Mouse (Mus musculus) ES-E14 (cell line): ENCODE data around the gene Ncapg2. TPM values are rescaled to one million over a fixed set of nuclear protein-coding genes. Genes with fewer than 3 reads are reported as not detected.

Experiments
- DNase-seq: peaks from one replicate; pipeline ENCODE4 v3.0.0-alpha.2; 2013; ENCODE audit warnings: low read depth, low spot score
- H3K27ac ChIP-seq: 2 replicates; pipeline ENCODE4 v1.5.1; 2012; ENCODE audit warnings: low read depth, mild to moderate bottlenecking, low read length, moderate library complexity, mixed read lengths; ENCODE audit not compliant: poor library complexity, insufficient read depth, severe bottlenecking
- H3K36me3 ChIP-seq: 2 replicates; pipeline ENCODE4 v1.6.1; 2012; ENCODE audit warnings: mild to moderate bottlenecking, low read length, moderate library complexity, mixed read lengths; ENCODE audit not compliant: control insufficient read depth, poor library complexity, insufficient read depth, severe bottlenecking
- H3K4me1 ChIP-seq, 2 experiments: fragments of 150-350 bp in 1 of 2; sonication (generic) in 1 of 2; 2 replicates each; pipeline ENCODE4 v1.6.1; 2012; ENCODE audit warnings: low read length in 2 of 2, mild to moderate bottlenecking in 1 of 2, mixed read lengths in 1 of 2; ENCODE audit not compliant: control insufficient read depth in 2 of 2, insufficient read depth in 2 of 2, poor library complexity in 1 of 2
- H3K4me3 ChIP-seq, 2 experiments: fragments of 150-350 bp in 1 of 2; sonication (generic) in 1 of 2; 2 replicates each; pipeline ENCODE4 v1.5.1; 2012; ENCODE audit warnings: low read length in 2 of 2, low read depth in 1 of 2, mild to moderate bottlenecking in 1 of 2, mixed read lengths in 1 of 2; ENCODE audit not compliant: insufficient read depth in 1 of 2, poor library complexity in 1 of 2, severe bottlenecking in 1 of 2
- H3K9ac ChIP-seq: 2 replicates; pipeline ENCODE4 v1.6.1; 2012; ENCODE audit warnings: low read depth, mild to moderate bottlenecking, low read length, mixed read lengths; ENCODE audit not compliant: poor library complexity, insufficient read depth, severe bottlenecking
- H3K9me3 ChIP-seq: fragments of 150-350 bp; sonication (generic); 2 replicates; pipeline ENCODE4 v1.6.1; 2012; ENCODE audit warnings: low read depth, mild to moderate bottlenecking, low read length; ENCODE audit not compliant: control insufficient read depth, insufficient read depth
- CHD2 ChIP-seq: IDR thresholded peaks from 2 replicates; pipeline ENCODE4 v1.6.1; 2014; ENCODE audit warnings: mild to moderate bottlenecking, low read depth, low read length, inconsistent platforms
- HCFC1 ChIP-seq: IDR thresholded peaks from 2 replicates; pipeline ENCODE4 v1.6.1; 2012; ENCODE audit warnings: low read length, inconsistent platforms, borderline replicate concordance; ENCODE audit not compliant: insufficient read depth
- MAFK ChIP-seq: IDR thresholded peaks from 2 replicates; pipeline ENCODE4 v1.6.1; 2014; ENCODE audit warnings: mild to moderate bottlenecking, low read depth, low read length, inconsistent platforms; ENCODE audit not compliant: insufficient read depth
- ZC3H11A ChIP-seq: IDR thresholded peaks from 2 replicates; pipeline ENCODE4 v1.6.1; 2012; ENCODE audit warnings: low read depth, mild to moderate bottlenecking, inconsistent platforms, low read length, borderline replicate concordance
- ZNF384 ChIP-seq: IDR thresholded peaks from 2 replicates; pipeline ENCODE4 v1.6.1; 2012; ENCODE audit warnings: low read depth, low read length, inconsistent platforms
- in situ Hi-C, 2 experiments: fragments of 600-800 bp; cut with MboI; formaldehyde crosslinking; loops; one replicate each; pipeline ENCODE4 v1.15.1; 2025; ENCODE audit warnings: low sequenced_read_pairs in 2 of 2, inconsistent platforms in 1 of 2; ENCODE audit not compliant: unreplicated experiment in 2 of 2
- total RNA-seq: library from RNA; depleted of rRNA; stranded (reverse); fragments of 300-350 nt; gene quantifications from 2 replicates; pipeline ENCODE4 v1.2.3, GENCODE M21; 2012

The Ncapg2 gene
- total RNA-seq, 1 experiment = 55.4 TPM

DNA sequence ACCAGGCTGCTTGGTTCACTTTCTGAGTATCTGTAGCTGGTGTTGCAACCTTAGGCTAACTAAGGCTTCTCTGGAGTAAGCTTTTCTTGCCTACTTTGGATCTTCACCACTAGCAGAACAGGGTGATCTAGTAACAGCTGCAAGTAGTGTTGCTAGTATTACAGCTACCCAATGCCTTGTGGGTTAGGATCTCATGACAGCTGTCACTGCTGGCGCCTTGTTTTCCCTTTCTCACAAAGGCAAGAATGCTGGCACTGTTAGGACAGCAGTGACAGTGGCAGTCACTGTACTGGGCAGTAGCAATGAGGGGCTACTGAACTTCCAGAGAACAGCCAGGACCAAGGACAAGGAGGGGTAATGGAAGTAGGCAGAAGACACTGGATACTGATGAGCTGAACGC is 9.9 kb upstream of the Ncapg2 start:
- in situ Hi-C loops = no loop called here
- Histone ChIP-seq H3K4me3 (no peak overlapping the region), H3K9ac (no peak overlapping the region), H3K9me3 (no peaks in the 10 kb centered on the region), H3K4me1 (no peaks in the 10 kb centered on the region), H3K36me3 (no peaks in the 10 kb centered on the region), H3K27ac (no peak overlapping the region)
- DNase-seq = no peak
- TF ChIP-seq ZC3H11A (no peak), ZNF384 (no peak)

DNA sequence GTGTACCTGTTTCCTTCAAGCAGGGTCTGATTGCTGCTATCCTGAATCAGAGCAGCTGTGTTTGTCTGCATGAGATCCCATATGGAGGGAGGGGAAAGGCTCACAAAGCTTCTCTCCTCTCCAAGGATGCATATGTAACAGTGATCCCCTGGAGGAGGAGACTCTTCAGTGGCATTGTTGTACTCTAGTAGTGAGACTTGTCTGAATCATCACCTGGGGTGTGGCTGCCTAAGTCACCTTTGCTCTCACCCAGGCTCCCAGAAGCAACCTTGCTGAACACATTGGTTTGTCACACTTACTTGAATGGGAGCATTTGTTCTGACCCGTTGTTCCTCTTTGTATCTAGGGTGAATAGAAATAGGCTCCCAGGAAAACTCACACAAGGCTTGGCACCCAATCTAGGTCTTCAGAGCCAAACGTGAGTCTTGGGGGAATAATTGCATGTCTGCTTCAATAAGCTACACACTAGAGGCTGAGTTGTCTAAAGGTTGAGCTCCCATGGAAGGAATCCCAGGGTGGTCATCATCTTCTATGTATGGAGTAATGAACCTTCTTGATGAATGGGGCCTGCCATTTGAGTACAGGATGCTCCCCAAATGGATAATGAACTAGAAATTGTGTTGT is 9.0 kb upstream of the Ncapg2 start:
- Histone ChIP-seq H3K4me3 (no peak overlapping the region), H3K4me1 (no peaks in the 10 kb centered on the region), H3K9ac (no peak overlapping the region), H3K36me3 (no peaks in the 10 kb centered on the region; the same call in 1 of the 2 replicates), H3K9me3 (no peaks in the 10 kb centered on the region), H3K27ac (no peak overlapping the region)
- in situ Hi-C loops = no loop called here
- DNase-seq = no peak
- TF ChIP-seq ZC3H11A (no peak), CHD2 (no peak), MAFK (no peak), HCFC1 (no peak), ZNF384 (no peak)

DNA sequence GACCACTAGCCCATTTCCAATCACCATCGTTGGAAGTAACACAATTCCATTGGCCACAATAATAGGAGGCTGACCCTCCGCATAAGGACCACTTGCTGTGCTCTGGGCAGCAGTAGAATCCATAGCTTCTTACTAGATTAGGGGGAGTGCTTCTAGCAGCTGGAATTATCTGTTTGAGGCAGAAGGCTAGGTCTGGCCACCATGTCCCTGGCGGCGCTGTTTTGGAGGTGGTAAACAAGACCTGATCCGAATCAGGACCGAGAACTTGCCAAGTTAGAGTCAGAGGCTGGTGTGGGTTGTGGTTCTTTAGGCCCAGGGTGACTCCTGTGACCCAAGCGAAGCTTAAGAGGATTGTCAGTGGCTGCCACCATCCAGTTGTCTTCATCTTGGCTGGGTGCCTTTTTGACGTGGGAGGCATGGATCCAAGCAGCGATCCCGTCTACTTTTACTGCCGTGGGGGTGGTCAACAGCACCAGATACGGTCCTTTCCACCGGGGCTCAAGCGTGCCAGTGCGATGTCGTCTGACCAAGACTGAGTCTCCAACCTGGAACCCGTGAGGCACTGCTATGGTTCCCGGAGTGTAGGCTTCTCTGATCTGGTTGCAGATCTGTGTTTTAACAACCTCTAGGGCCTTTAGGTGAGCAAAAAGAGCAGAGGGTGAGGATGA is 1.1 kb upstream of the Ncapg2 start:
- no peak for DNase-seq
- peaks cover 0 to 2% of the 10 kb centered on the region in 2 experiments; a peak in 1 of 4 replicates for H3K4me1 ChIP-seq
- TF ChIP-seq ZNF384 (no peak), CHD2 (no peak), HCFC1 (no peak), MAFK (no peak), ZC3H11A (no peak)
- in situ Hi-C loops = no loop called here
- H3K9me3 ChIP-seq = no peaks in the 10 kb centered on the region
- peak overlapping the region; percentile 61 to 62 for H3K4me3 ChIP-seq
- H3K27ac ChIP-seq = no peak overlapping the region
- H3K9ac ChIP-seq = peak overlapping the region; percentile 86
- H3K36me3 ChIP-seq = peaks cover 18% of the 10 kb centered on the region

DNA sequence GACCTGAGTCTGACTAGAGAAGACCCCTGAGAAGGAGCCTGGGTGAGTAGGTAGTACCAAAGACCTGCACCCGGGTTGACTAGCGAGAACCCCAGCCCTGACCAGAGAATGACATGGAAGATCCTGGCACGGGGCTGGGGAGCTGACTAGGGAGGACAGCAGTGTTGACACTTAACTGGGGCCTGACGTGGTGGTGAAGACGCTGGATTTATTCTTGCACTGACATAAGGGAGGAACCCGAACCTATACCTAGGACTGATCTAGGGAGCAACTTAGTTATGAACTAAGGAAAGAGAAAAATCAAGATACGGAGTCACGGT is 594 bp downstream of the Ncapg2 start:
- Histone ChIP-seq H3K36me3 (peaks cover 18% of the 10 kb centered on the region), H3K4me3 (peak overlapping the region; percentile 76 to 95), H3K9ac (peak overlapping the region; percentile 99), H3K4me1 (peaks cover 0 to 2% of the 10 kb centered on the region in 2 experiments; a peak in 1 of 4 replicates), H3K9me3 (no peaks in the 10 kb centered on the region), H3K27ac (peak overlapping the region; percentile 78)
- no peak for DNase-seq
- TF ChIP-seq CHD2 = no peak
- no peak for TF ChIP-seq MAFK
- TF ChIP-seq ZC3H11A = no peak
- TF ChIP-seq ZNF384 = no peak
- no peak for TF ChIP-seq HCFC1
- in situ Hi-C loops = no loop called here

DNA sequence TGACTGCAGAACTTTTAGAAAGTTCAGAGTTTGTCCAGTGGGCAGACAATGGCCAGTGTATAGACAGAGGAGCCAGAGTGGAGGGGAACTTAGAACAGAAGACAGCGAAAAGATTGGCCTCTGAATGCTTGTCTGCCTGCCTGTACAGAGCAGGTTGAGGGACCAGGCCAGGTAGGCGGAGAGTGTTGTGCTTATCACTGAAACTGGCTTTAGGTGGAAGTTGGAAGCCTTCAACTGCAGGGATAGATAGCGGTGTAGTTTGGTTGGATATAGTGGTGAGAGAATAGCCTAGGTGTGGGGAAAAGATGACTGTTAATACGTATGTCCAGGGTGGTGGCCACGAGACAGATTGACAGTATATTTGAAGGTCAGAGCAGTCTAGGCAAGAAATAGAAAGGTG is 2.7 kb downstream of the Ncapg2 start:
- in situ Hi-C loops = no loop called here
- Histone ChIP-seq H3K4me1 (peaks cover 0 to 2% of the 10 kb centered on the region in 2 experiments; a peak in 1 of 4 replicates), H3K36me3 (peaks cover 18% of the 10 kb centered on the region), H3K27ac (no peak overlapping the region), H3K9ac (no peak overlapping the region), H3K4me3 (no peak overlapping the region), H3K9me3 (no peaks in the 10 kb centered on the region)
- DNase-seq = no peak
- no peak for TF ChIP-seq CHD2
- TF ChIP-seq MAFK = no peak
- TF ChIP-seq ZNF384 = no peak
- TF ChIP-seq HCFC1 = no peak
- no peak for TF ChIP-seq ZC3H11A
